Mouse (Mus musculus): ENCODE measurements at regions not wholly inside any gene's neighbourhood (a gene's known extent, or its start where the extent isn't known, plus 50 kb on each side); places are given as distances from the start of the nearest gene placed in this dataset.
A peak's percentile ranks its signal among the peaks of the same experiment; 100 is the strongest.

GRCm38 (mm10) chr5:118407451-118407850 is 153.0 kb upstream of the Med13l start:
- no peak overlapping the region for H3K4me3 ChIP-seq (ENCODE audit: low read depth, low read length)
- no peak for ATAC-seq (ENCODE audit: insufficient read depth)
- 58% methylated on average over 11 of the region's 11 CpGs for WGBS

GRCm38 (mm10) chr5:118407973-118408372 is 152.5 kb upstream of the Med13l start:
- DNase-seq, result no peak
- H3K9ac ChIP-seq, result no peak overlapping the region
- WGBS, result 65% methylated on average over 3 of the region's 3 CpGs
- H3K36me3 ChIP-seq (ENCODE audit: insufficient read depth), result no peaks in the 10 kb centered on the region
- ATAC-seq (ENCODE audit: insufficient read depth), result no peak
- H3K4me3 ChIP-seq (ENCODE audit: low read depth, low read length), result no peak overlapping the region
- no peaks in the 10 kb centered on the region for H3K4me1 ChIP-seq (ENCODE audit: insufficient read depth)
- H3K27me3 ChIP-seq (ENCODE audit: insufficient read depth, low read length), result no peaks in the 10 kb centered on the region
- H3K9me3 ChIP-seq (ENCODE audit: low read depth, low read length), result no peaks in the 10 kb centered on the region; the same call in 1 of the 2 replicates
- H3K4me2 ChIP-seq, result no peak overlapping the region
- no peak overlapping the region for H3K27ac ChIP-seq (ENCODE audit: low read depth)
- no peak for TF ChIP-seq CTCF (IDR thresholded peaks at IDR 0.05; ENCODE audit: low read depth)

More at GRCm38 (mm10) chr5:118407451-118407850, 153.0 kb upstream of the Med13l start:
- no peak for DNase-seq
- no peaks in the 10 kb centered on the region for H3K4me1 ChIP-seq (ENCODE audit: insufficient read depth)
- H3K27me3 ChIP-seq (ENCODE audit: insufficient read depth, low read length), result no peaks in the 10 kb centered on the region
- no peak overlapping the region for H3K27ac ChIP-seq (ENCODE audit: low read depth)
- no peak overlapping the region for H3K4me2 ChIP-seq
- H3K36me3 ChIP-seq (ENCODE audit: insufficient read depth), result no peaks in the 10 kb centered on the region
- H3K9me3 ChIP-seq (ENCODE audit: low read depth, low read length), result no peaks in the 10 kb centered on the region; the same call in 1 of the 2 replicates
- no peak overlapping the region for H3K9ac ChIP-seq
- TF ChIP-seq CTCF (IDR thresholded peaks at IDR 0.05; ENCODE audit: low read depth), result no peak

- H3K4me3 ChIP-seq (ENCODE audit: low read depth, low read length), result no peak overlapping the region
- no peaks in the 10 kb centered on the region for H3K27me3 ChIP-seq (ENCODE audit: insufficient read depth, low read length)
- no peak for DNase-seq
- no peaks in the 10 kb centered on the region for H3K4me1 ChIP-seq (ENCODE audit: insufficient read depth)
- H3K9me3 ChIP-seq (ENCODE audit: low read depth, low read length), result no peaks in the 10 kb centered on the region; the same call in 1 of the 2 replicates
- no peaks in the 10 kb centered on the region for H3K36me3 ChIP-seq (ENCODE audit: insufficient read depth)
- no peak for TF ChIP-seq CTCF (IDR thresholded peaks at IDR 0.05; ENCODE audit: low read depth)
- H3K4me2 ChIP-seq, result no peak overlapping the region
- no peak for ATAC-seq (ENCODE audit: insufficient read depth)
- no peak overlapping the region for H3K27ac ChIP-seq (ENCODE audit: low read depth)
- 86% methylated on average over 8 of the region's 8 CpGs for WGBS
- no peak overlapping the region for H3K9ac ChIP-seq
Measured at GRCm38 (mm10) chr5:118408826-118409225, 151.7 kb upstream of the Med13l start.

- DNase-seq (peak; percentile 70), ATAC-seq (ENCODE audit: insufficient read depth) (peak; percentile 87)
- Histone ChIP-seq H3K4me3 (ENCODE audit: low read depth, low read length) (no peak overlapping the region), H3K4me1 (ENCODE audit: insufficient read depth) (no peaks in the 10 kb centered on the region), H3K9me3 (ENCODE audit: low read depth, low read length) (no peaks in the 10 kb centered on the region), H3K9ac (no peak overlapping the region), H3K36me3 (ENCODE audit: insufficient read depth) (no peaks in the 10 kb centered on the region), H3K27me3 (ENCODE audit: insufficient read depth, low read length) (no peaks in the 10 kb centered on the region), H3K4me2 (no peak overlapping the region), H3K27ac (ENCODE audit: low read depth) (no peak overlapping the region)
- 61% methylated on average over 13 of the region's 13 CpGs for WGBS
- no peak for TF ChIP-seq CTCF (IDR thresholded peaks at IDR 0.05; ENCODE audit: low read depth)
Measured at GRCm38 (mm10) chr5:118413428-118414282, 146.8 kb upstream of the Med13l start.

- Histone ChIP-seq H3K9ac (no peak overlapping the region), H3K27me3 (ENCODE audit: insufficient read depth, low read length) (no peaks in the 10 kb centered on the region), H3K27ac (ENCODE audit: low read depth) (no peak overlapping the region), H3K4me3 (ENCODE audit: low read depth, low read length) (no peak overlapping the region), H3K36me3 (ENCODE audit: insufficient read depth) (no peaks in the 10 kb centered on the region), H3K4me1 (ENCODE audit: insufficient read depth) (peaks cover 11% of the 10 kb centered on the region), H3K4me2 (no peak overlapping the region), H3K9me3 (ENCODE audit: low read depth, low read length) (no peaks in the 10 kb centered on the region)
- no peak for DNase-seq
- no peak for TF ChIP-seq CTCF (IDR thresholded peaks at IDR 0.05; ENCODE audit: low read depth)
- WGBS, result 78% methylated on average over 7 of the region's 7 CpGs
- no peak for ATAC-seq (ENCODE audit: insufficient read depth)
Measured at GRCm38 (mm10) chr5:118419344-118420037, 141.0 kb upstream of the Med13l start.

GRCm38 (mm10) chr5:118421884-118422821 is 138.3 kb upstream of the Med13l start:
- Histone ChIP-seq H3K27ac (ENCODE audit: low read depth) (0 out of 2 replicates have a peak overlapping the region, but pooled peaks have one; percentile 18), H3K4me3 (ENCODE audit: low read depth, low read length) (no peak overlapping the region), H3K4me1 (ENCODE audit: insufficient read depth) (peaks cover 13% of the 10 kb centered on the region), H3K9me3 (ENCODE audit: low read depth, low read length) (no peaks in the 10 kb centered on the region), H3K27me3 (ENCODE audit: insufficient read depth, low read length) (no peaks in the 10 kb centered on the region), H3K4me2 (peak overlapping the region; percentile 29), H3K9ac (no peak overlapping the region), H3K36me3 (ENCODE audit: insufficient read depth) (no peaks in the 10 kb centered on the region)
- TF ChIP-seq CTCF (IDR thresholded peaks at IDR 0.05; ENCODE audit: low read depth), result no peak
- DNase-seq, result peak; percentile 80
- ATAC-seq (ENCODE audit: insufficient read depth), result 0 out of 2 replicates have a peak, but pooled peaks have one; percentile 54
- 47% methylated on average over 32 of the region's 32 CpGs for WGBS
